Mouse (Mus musculus) MEL (cell line): ENCODE measurements around the gene Prrx2.

Experiments used
- CHD2 ChIP-seq: IDR thresholded peaks from 2 replicates; pipeline ENCODE4 v1.6.1; 2011; ENCODE audit warnings: low read length, improper control_type of control experiment
- CTCF ChIP-seq, 3 experiments: IDR thresholded peaks in 2 of 3; conservative IDR thresholded peaks in 1 of 3; 2 replicates each; pipeline ENCODE4 v1.5.1; 2011 to 2012; ENCODE audit warnings: low read length in 3 of 3, low read depth in 2 of 3, mild to moderate bottlenecking in 2 of 3, improper control_type of control experiment in 1 of 3, inconsistent platforms in 1 of 3, mixed read lengths in 1 of 3, moderate library complexity in 1 of 3; ENCODE audit not compliant: control insufficient read depth in 1 of 3, insufficient read depth in 1 of 3, poor library complexity in 1 of 3, severe bottlenecking in 1 of 3
- ELF1 ChIP-seq: IDR thresholded peaks from 2 replicates; pipeline ENCODE4 v1.6.1; 2014; ENCODE audit warnings: low read depth, mild to moderate bottlenecking, inconsistent platforms, low read length, improper control_type of control experiment, moderate library complexity
- EP300 ChIP-seq, 2 experiments: IDR thresholded peaks; 2 replicates each; pipeline ENCODE4 v1.6.1; 2011; ENCODE audit warnings: improper control_type of control experiment in 2 of 2, low read length in 2 of 2, low read depth in 1 of 2, mild to moderate bottlenecking in 1 of 2
- GATA1 ChIP-seq: IDR thresholded peaks from 2 replicates; pipeline ENCODE4 v1.6.1; 2011; ENCODE audit warnings: low read depth, low read length, improper control_type of control experiment
- MAFK ChIP-seq: IDR thresholded peaks from 2 replicates; pipeline ENCODE4 v1.6.1; 2011; ENCODE audit warnings: low read depth, mild to moderate bottlenecking, low read length, improper control_type of control experiment, borderline replicate concordance
- MAX ChIP-seq: IDR thresholded peaks from 2 replicates; pipeline ENCODE4 v1.6.1; 2011; ENCODE audit warnings: low read length, improper control_type of control experiment
- MYC ChIP-seq: IDR thresholded peaks from 2 replicates; pipeline ENCODE4 v1.6.1; 2011; ENCODE audit warnings: low read depth, mild to moderate bottlenecking, low read length, improper control_type of control experiment, moderate library complexity
- POLR2A ChIP-seq, 2 experiments: IDR thresholded peaks; 2 replicates each; pipeline ENCODE4 v1.6.1; 2011 to 2012; ENCODE audit warnings: low read length in 2 of 2, mild to moderate bottlenecking in 2 of 2, control low read depth in 1 of 2, improper control_type of control experiment in 1 of 2, low read depth in 1 of 2, moderate library complexity in 1 of 2; ENCODE audit not compliant: control insufficient read depth in 1 of 2, insufficient read depth in 1 of 2, poor library complexity in 1 of 2
- SMC3 ChIP-seq: IDR thresholded peaks from 2 replicates; pipeline ENCODE4 v1.6.1; 2011; ENCODE audit warnings: low read depth, low read length, improper control_type of control experiment
- TAL1 ChIP-seq: IDR thresholded peaks from 2 replicates; pipeline ENCODE4 v1.6.1; 2012; ENCODE audit warnings: mild to moderate bottlenecking, inconsistent platforms, low read length, moderate library complexity, mixed read lengths
- ZKSCAN1 ChIP-seq: IDR thresholded peaks from 2 replicates; pipeline ENCODE4 v1.6.1; 2012; ENCODE audit warnings: low read depth, mild to moderate bottlenecking, inconsistent platforms, low read length, improper control_type of control experiment, moderate library complexity
- ZMIZ1 ChIP-seq: IDR thresholded peaks from 2 replicates; pipeline ENCODE4 v1.6.1; 2012; ENCODE audit warnings: low read depth, mild to moderate bottlenecking, inconsistent platforms, low read length, improper control_type of control experiment, moderate library complexity

GRCm38 (mm10) chr2:30925181-30925580, 90.4 kb downstream of the Prrx2 start:
- TF ChIP-seq POLR2A (IDR thresholded peaks at IDR 0.05; ENCODE audit: control insufficient read depth in 1 of 2, insufficient read depth in 1 of 2, low read depth in 1 of 2, low read length in 2 of 2, poor library complexity in 1 of 2) (no peak), MAFK (no peak), TAL1 (no peak), SMC3 (no peak), CTCF (IDR thresholded peaks at IDR 0.05 in 2 of 3, conservative IDR thresholded peaks at IDR 0.05 in 1 of 3; ENCODE audit: control insufficient read depth in 1 of 3, insufficient read depth in 1 of 3, low read depth in 2 of 3, low read length in 3 of 3, poor library complexity in 1 of 3, severe bottlenecking in 1 of 3) (no peak), ELF1 (no peak), EP300 (IDR thresholded peaks at IDR 0.05; ENCODE audit: low read depth in 1 of 2, low read length in 2 of 2) (no peak), ZKSCAN1 (no peak), GATA1 (no peak), ZMIZ1 (no peak), CHD2 (no peak), MAX (no peak), MYC (no peak)
